Mouse (Mus musculus) olfactory bulb, adult 2 months (tissue): ENCODE data around the gene Copa.

Experiments used
- CTCF ChIP-seq: fragments of 200-500 bp; IDR thresholded peaks from 2 replicates; pipeline ENCODE4 v1.5.1; 2012; ENCODE audit warnings: low read depth, mild to moderate bottlenecking, low read length, moderate library complexity; ENCODE audit not compliant: insufficient read depth
- POLR2A ChIP-seq: fragments of 200-500 bp; IDR thresholded peaks from 2 replicates; pipeline ENCODE4 v1.6.1; 2012; ENCODE audit warnings: mild to moderate bottlenecking, low read depth, low read length, moderate library complexity; ENCODE audit not compliant: insufficient read depth

DNA sequence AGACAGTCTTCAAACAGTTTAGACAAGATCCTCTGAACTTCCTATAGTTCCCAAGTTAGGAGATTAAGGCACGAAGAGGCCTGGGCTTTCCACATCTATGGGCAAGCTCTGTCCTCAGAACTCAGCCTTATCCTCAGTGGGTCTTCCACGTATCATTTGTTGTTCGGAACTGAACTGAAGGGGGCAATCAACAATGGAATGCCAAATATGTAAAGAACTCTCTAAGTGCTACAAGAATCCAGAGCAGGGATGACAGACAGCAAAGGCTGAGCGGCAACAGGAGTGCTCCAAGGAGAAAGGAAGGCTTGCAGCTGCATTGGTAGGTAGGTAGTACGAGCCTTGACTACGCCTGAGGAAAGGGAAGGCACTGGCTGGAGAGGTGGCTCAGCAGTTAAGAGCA, 12.1 kb upstream of the Copa start:
- TF ChIP-seq POLR2A, result no peak
- no peak for TF ChIP-seq CTCF
